Comparison of ENCODE assay signal across 15 mouse cellular contexts in genomic region chr19:15080638-15081037, GRCm38 (mm10).
"Had no signal": no experiment of that assay in that cellular context is flagged by ENCODE, and none has a peak within 500 bp of the region (broad histone marks: within the 10 kb centered on the region; RNA-seq: fewer than 3 reads in every experiment).

No protein-coding gene starts in this region.

- H3K4me3 ChIP-seq: megakaryocyte, embryonic 14.5 days; midbrain, embryonic 13.5 days; midbrain, embryonic 15.5 days; neural tube, embryonic 12.5 days; stomach, embryonic 15.5 days had no signal

- H3K4me1 ChIP-seq: megakaryocyte, embryonic 14.5 days; midbrain, embryonic 13.5 days; midbrain, embryonic 15.5 days; neural tube, embryonic 12.5 days; stomach, embryonic 15.5 days had no signal

- ATAC-seq: midbrain, embryonic 13.5 days; midbrain, embryonic 15.5 days had no signal

- H3K36me3 ChIP-seq: midbrain, embryonic 13.5 days; midbrain, embryonic 15.5 days; neural tube, embryonic 12.5 days; stomach, embryonic 15.5 days had no signal

- H3K4me2 ChIP-seq: lung, embryonic 14.5 days; midbrain, embryonic 11.5 days; midbrain, embryonic 13.5 days; midbrain, embryonic 15.5 days; neural tube, embryonic 12.5 days; stomach, embryonic 15.5 days had no signal

- H3K27ac ChIP-seq: macrophage; midbrain, embryonic 13.5 days; midbrain, embryonic 15.5 days; neural tube, embryonic 12.5 days; stomach, embryonic 15.5 days; stomach, postnatal 0 days had no signal

- DNase-seq: lung, adult 18-20 months; lung, embryonic 14.5 days; lung, postnatal 10 days; right cerebral cortex, postnatal 14 days; thymus, adult 2 months; thymus, postnatal 25 days; thymus, postnatal 4 days had no signal

- H3K27me3 ChIP-seq: megakaryocyte, embryonic 14.5 days; midbrain, embryonic 13.5 days; midbrain, embryonic 15.5 days; neural tube, embryonic 12.5 days; stomach, embryonic 15.5 days had no signal

- H3K9ac ChIP-seq: lung, embryonic 14.5 days; midbrain, embryonic 13.5 days; midbrain, embryonic 15.5 days; neural tube, embryonic 12.5 days; stomach, embryonic 15.5 days had no signal

- H3K9me3 ChIP-seq: midbrain, embryonic 13.5 days; midbrain, embryonic 15.5 days; neural tube, embryonic 12.5 days; stomach, embryonic 15.5 days had no signal
